8 mouse cellular contexts compared by ENCODE assay signal in the genomic region with DNA sequence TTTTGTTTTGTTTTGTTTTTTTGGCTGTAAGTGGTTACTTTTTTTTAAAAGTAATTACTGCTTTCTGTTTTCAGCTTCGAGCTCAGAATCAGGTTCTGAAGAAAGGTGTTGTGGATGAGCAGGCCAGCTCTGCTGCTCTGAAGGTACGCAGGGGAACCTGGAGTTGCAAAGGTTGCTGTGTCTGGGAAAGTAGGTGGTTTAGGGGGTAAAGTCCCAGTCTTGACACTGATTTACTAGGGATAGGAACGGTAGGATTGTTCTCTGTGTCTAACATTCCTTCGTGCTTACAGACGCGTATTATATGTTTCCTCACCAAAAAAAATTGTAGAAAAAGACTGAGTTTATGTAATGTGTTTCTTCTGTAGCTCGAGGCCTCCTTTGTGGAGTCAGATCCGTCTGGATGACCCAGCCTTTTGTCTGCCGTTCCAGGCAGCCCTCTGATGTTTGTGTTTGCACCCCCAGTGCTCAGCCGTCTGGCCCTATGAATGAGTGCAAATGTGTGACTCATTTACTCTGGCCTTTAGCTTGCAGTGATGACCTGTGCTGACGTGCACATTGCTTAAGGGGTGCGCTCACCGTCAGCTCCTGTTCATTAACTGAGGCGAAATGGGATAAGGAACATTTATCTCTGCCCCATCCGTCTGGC. TPM values are rescaled to one million over a fixed set of nuclear protein-coding genes. Genes with fewer than 3 reads are reported as not detected.
DNase-seq lines count a peak whose midpoint lies in the region; ATAC-seq lines count a peak whose summit lies in the region.
"Had no signal": no experiment of that assay in that cellular context is flagged by ENCODE, and none has a peak within 500 bp of the region (broad histone marks: within the 10 kb centered on the region; RNA-seq: fewer than 3 reads in every experiment).

No protein-coding gene starts in this region.

- peak; percentile 98 for ATAC-seq in intestine, embryonic 16.5 days
- ATAC-seq in liver, embryonic 16.5 days (ENCODE audit: low read depth), result peak; percentile 91

- intact Hi-C loops in gastrocnemius, postnatal 36 days (cut with DNase I), result no loop called here

- peaks cover 3% of the 10 kb centered on the region for H3K36me3 ChIP-seq in intestine, embryonic 16.5 days (ENCODE audit: control insufficient read depth, insufficient read depth, low read length)
- peaks cover 5% of the 10 kb centered on the region for H3K36me3 ChIP-seq in liver, embryonic 16.5 days (ENCODE audit: control insufficient read depth, insufficient read depth)

- no peaks in the 10 kb centered on the region for H3K9me3 ChIP-seq in intestine, embryonic 16.5 days (ENCODE audit: control insufficient read depth, low read length)
- no peaks in the 10 kb centered on the region for H3K9me3 ChIP-seq in liver, embryonic 16.5 days (replicated peaks; ENCODE audit: control insufficient read depth, low read length)
- H3K9me3 ChIP-seq: hindbrain, embryonic 15.5 days had no signal

- 27% methylated on average over 15 of the region's 15 CpGs for WGBS in intestine, embryonic 16.5 days
- WGBS in liver, embryonic 16.5 days (ENCODE audit: insufficient replicate concordance), result 63% methylated on average over 15 of the region's 15 CpGs

- H3K27me3 ChIP-seq in intestine, embryonic 16.5 days (replicated peaks; ENCODE audit: control insufficient read depth, insufficient read depth, low read length), result no peaks in the 10 kb centered on the region
- no peaks in the 10 kb centered on the region for H3K27me3 ChIP-seq in liver, embryonic 16.5 days (ENCODE audit: control insufficient read depth, insufficient read depth, low read depth, low read length)
- H3K27me3 ChIP-seq: hindbrain, embryonic 15.5 days had no signal

- H3K27ac ChIP-seq in intestine, embryonic 16.5 days (ENCODE audit: low read length), result peak overlapping the region; percentile 87
- peak overlapping the region; percentile 78 for H3K27ac ChIP-seq in liver, embryonic 16.5 days (ENCODE audit: low read length)
- H3K27ac ChIP-seq: hindbrain, embryonic 15.5 days had no signal

- peak overlapping the region; percentile 35; the same call in 1 of the 2 replicates for H3K9ac ChIP-seq in intestine, embryonic 16.5 days (ENCODE audit: low read depth, low read length)
- no peak overlapping the region for H3K9ac ChIP-seq in liver, embryonic 16.5 days (ENCODE audit: low read depth, low read length)
- H3K9ac ChIP-seq: hindbrain, embryonic 15.5 days had no signal

- DNase-seq in adrenal gland, postnatal 10 days, result peak; percentile 56
- peak; percentile 34 for DNase-seq in cerebellum, adult 8-10 months
- DNase-seq in gastrocnemius, postnatal 36 days, result no peak
- no peak for DNase-seq in thymus, postnatal 14 days
- DNase-seq in ovary, postnatal 14 days (ENCODE audit: low spot score), result no peak

- 0 out of 2 replicates have a peak overlapping the region, but pooled peaks have one; percentile 12 for H3K4me3 ChIP-seq in intestine, embryonic 16.5 days (ENCODE audit: low read length)
- no peak overlapping the region for H3K4me3 ChIP-seq in liver, embryonic 16.5 days (ENCODE audit: low read depth, low read length)
- H3K4me3 ChIP-seq: hindbrain, embryonic 15.5 days had no signal

- peak overlapping the region; percentile 15 for H3K4me2 ChIP-seq in intestine, embryonic 16.5 days (ENCODE audit: low read depth, low read length)
- H3K4me2 ChIP-seq in liver, embryonic 16.5 days (ENCODE audit: low read depth, low read length), result no peak overlapping the region
- H3K4me2 ChIP-seq: hindbrain, embryonic 15.5 days had no signal

- H3K4me1 ChIP-seq in intestine, embryonic 16.5 days (ENCODE audit: control insufficient read depth, insufficient read depth, low read length), result no peaks in the 10 kb centered on the region
- peaks cover 8% of the 10 kb centered on the region for H3K4me1 ChIP-seq in liver, embryonic 16.5 days (ENCODE audit: control insufficient read depth, low read depth, low read length)

RNA-seq across cellular contexts. Expression of a gene that starts 13.0 kb away (rescaled TPM):
- 10 to 100 TPM; 30.9 to 31.1 TPM for total RNA-seq in adrenal gland, postnatal 10 days (2021)
- polyA plus RNA-seq in intestine, embryonic 16.5 days (2015; fragmentation: Nextera tagmentation; extraction: Ambion mirVana), result 16.8 and 17.8 TPM in 2 replicates
- 9.6 and 10.6 TPM in 2 replicates for polyA plus RNA-seq in liver, embryonic 16.5 days (2015; fragmentation: Nextera tagmentation; extraction: Ambion mirVana)
- 1 to 10 TPM; 4.5 to 4.7 TPM for total RNA-seq in gastrocnemius, postnatal 36 days (2021)

RNA-seq across cellular contexts. Expression of a gene that starts 54.6 kb away (rescaled TPM):
- 10 to 100 TPM; 25.0 to 25.1 TPM for total RNA-seq in adrenal gland, postnatal 10 days (2021)
- polyA plus RNA-seq in intestine, embryonic 16.5 days (2015; fragmentation: Nextera tagmentation; extraction: Ambion mirVana), result 3.9 and 4.3 TPM in 2 replicates
- polyA plus RNA-seq in liver, embryonic 16.5 days (2015; fragmentation: Nextera tagmentation; extraction: Ambion mirVana), result 0.91 and 0.96 TPM in 2 replicates
- 1 to 10 TPM; 6.0 to 6.1 TPM for total RNA-seq in gastrocnemius, postnatal 36 days (2021)

Comparison
In these comparisons a context has a peak if more than half of its experiments do, and no peak if none do; other contexts are left out.
1. DNase-seq: peak in adrenal gland, postnatal 10 days (single experiment) and cerebellum, adult 8-10 months (single experiment); none in gastrocnemius, postnatal 36 days (0 of 2), thymus, postnatal 14 days (single experiment) and ovary, postnatal 14 days (single experiment).
2. RNA of a gene that starts 13.0 kb away (total RNA-seq): 30.9 to 31.1 TPM in adrenal gland, postnatal 10 days; 4.5 to 4.7 TPM in gastrocnemius, postnatal 36 days; every median in the first group is over 4 times any median in the second.